8 mouse cellular contexts compared by ENCODE assay signal in the genomic region with DNA sequence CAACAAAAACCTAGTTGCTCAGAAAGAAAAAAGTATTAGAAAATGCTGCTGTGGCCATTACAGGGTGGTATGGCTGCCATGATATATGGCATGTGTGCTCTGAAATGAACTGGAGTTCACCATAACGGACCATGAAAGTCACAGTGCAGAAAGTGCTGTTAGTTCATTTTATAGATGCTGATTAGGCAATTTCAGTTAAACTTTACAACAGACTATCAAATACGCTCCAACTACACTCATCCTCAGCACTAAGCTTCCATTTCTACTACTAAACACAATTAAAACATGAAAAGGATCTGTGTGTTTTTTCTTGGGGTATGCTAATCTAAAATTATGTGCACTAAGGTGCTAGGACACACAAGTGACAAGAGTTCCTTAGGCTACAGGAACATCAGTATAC.
DNase-seq lines count a peak whose midpoint lies in the region; ATAC-seq and TF ChIP-seq lines count a peak whose summit lies in the region.

No protein-coding gene starts in this region.

- TF ChIP-seq POLR2A in MEL (IDR thresholded peaks at IDR 0.05; ENCODE audit: control insufficient read depth in 1 of 2, insufficient read depth in 1 of 2, low read depth in 1 of 2, low read length in 2 of 2, poor library complexity in 1 of 2), result no peak

- peak overlapping the region; percentile 85 for H3K4me2 ChIP-seq in heart, embryonic 14.5 days (ENCODE audit: low read length)
- peak overlapping the region; percentile 76 for H3K4me2 ChIP-seq in hindbrain, embryonic 13.5 days
- peak overlapping the region; percentile 72 for H3K4me2 ChIP-seq in midbrain, embryonic 11.5 days

- ATAC-seq in heart, embryonic 14.5 days (ENCODE audit: insufficient number of reproducible peaks, insufficient read depth, low FRiP score, low read depth), result no peak
- ATAC-seq in hindbrain, embryonic 13.5 days (ENCODE audit: low FRiP score), result no peak
- ATAC-seq in midbrain, embryonic 11.5 days (ENCODE audit: low FRiP score), result no peak

- H3K79me2 ChIP-seq in MEL (ENCODE audit: control insufficient read depth, insufficient read depth, low read length, poor library complexity), result peaks cover 42% of the 10 kb centered on the region

- peaks cover 6 to 22% of the 10 kb centered on the region in 2 experiments for H3K4me1 ChIP-seq in heart, embryonic 14.5 days (ENCODE audit: control insufficient read depth in 2 of 2, insufficient read depth in 2 of 2, low read length in 2 of 2)
- peaks cover 13 to 24% of the 10 kb centered on the region in 2 experiments for H3K4me1 ChIP-seq in MEL (ENCODE audit: control insufficient read depth in 1 of 2, insufficient read depth in 2 of 2, low read length in 2 of 2)
- peaks cover 29% of the 10 kb centered on the region for H3K4me1 ChIP-seq in hindbrain, embryonic 13.5 days (replicated peaks)
- peaks cover 11% of the 10 kb centered on the region; the same call in 1 of the 2 replicates for H3K4me1 ChIP-seq in midbrain, embryonic 11.5 days (ENCODE audit: control insufficient read depth, insufficient read depth, low read length)

- no peak for TF ChIP-seq RAD21 in MEL (IDR thresholded peaks at IDR 0.05; ENCODE audit: low read depth, low read length)

- H3K4me3 ChIP-seq in heart, embryonic 14.5 days (ENCODE audit: control insufficient read depth in 1 of 2, insufficient read depth in 1 of 2, low read depth in 1 of 2, low read length in 2 of 2), result peak overlapping the region in 1 of 2 experiments; percentile 90; a peak in 2 of 4 replicates
- H3K4me3 ChIP-seq in MEL (ENCODE audit: control insufficient read depth in 1 of 2, insufficient read depth in 1 of 2, low read depth in 2 of 2, low read length in 2 of 2), result peak overlapping the region; percentile 90 to 100
- peak overlapping the region; percentile 80 for H3K4me3 ChIP-seq in hindbrain, embryonic 13.5 days
- H3K4me3 ChIP-seq in midbrain, embryonic 11.5 days (ENCODE audit: low read depth, low read length), result no peak overlapping the region

- DNase-seq in heart, postnatal 10 days, result no peak
- peak; percentile 37 for DNase-seq in MEL (ENCODE audit: low read depth, low spot score)
- no peak for DNase-seq in midbrain, embryonic 11.5 days (ENCODE audit: low spot score, missing footprints)
- DNase-seq in cerebellum, postnatal 25 days, result no peak
- no peak for DNase-seq in spleen, adult 12 weeks (ENCODE audit: low spot score)
- DNase-seq in kidney, postnatal 25 days, result no peak

- no peaks in the 10 kb centered on the region for H3K27me3 ChIP-seq in heart, embryonic 14.5 days (ENCODE audit: control insufficient read depth, insufficient read depth, low read length)
- no peaks in the 10 kb centered on the region for H3K27me3 ChIP-seq in MEL (ENCODE audit: control insufficient read depth in 1 of 2, insufficient read depth in 2 of 2, low read length in 2 of 2)
- H3K27me3 ChIP-seq in hindbrain, embryonic 13.5 days, result no peaks in the 10 kb centered on the region
- H3K27me3 ChIP-seq in midbrain, embryonic 11.5 days (ENCODE audit: control insufficient read depth, insufficient read depth, low read length), result no peaks in the 10 kb centered on the region; the same call in 1 of the 2 replicates

- H3K36me3 ChIP-seq in heart, embryonic 14.5 days (ENCODE audit: control insufficient read depth, insufficient read depth, low read length), result no peaks in the 10 kb centered on the region
- H3K36me3 ChIP-seq in MEL (ENCODE audit: control insufficient read depth in 1 of 2, insufficient read depth in 2 of 2, low read length in 2 of 2), result peaks cover 3 to 48% of the 10 kb centered on the region in 2 experiments; a peak in 3 of 4 replicates
- no peaks in the 10 kb centered on the region for H3K36me3 ChIP-seq in hindbrain, embryonic 13.5 days
- no peaks in the 10 kb centered on the region for H3K36me3 ChIP-seq in midbrain, embryonic 11.5 days (ENCODE audit: control insufficient read depth, insufficient read depth, low read length)

- intact Hi-C loops in heart, postnatal 10 days (cut with DNase I), result loop anchor here (2.0 kb wide), 1 partner anchor 64 kb away; a partner anchor contains a TSS

- no peak for TF ChIP-seq CTCF in MEL (IDR thresholded peaks at IDR 0.05 in 2 of 3, conservative IDR thresholded peaks at IDR 0.05 in 1 of 3; ENCODE audit: control insufficient read depth in 1 of 3, insufficient read depth in 1 of 3, low read depth in 2 of 3, low read length in 3 of 3, poor library complexity in 1 of 3, severe bottlenecking in 1 of 3)

- H3K9me3 ChIP-seq in heart, embryonic 14.5 days (ENCODE audit: control insufficient read depth, low read length), result no peaks in the 10 kb centered on the region
- no peaks in the 10 kb centered on the region for H3K9me3 ChIP-seq in MEL (replicated peaks; ENCODE audit: insufficient read depth, low read length)
- H3K9me3 ChIP-seq in hindbrain, embryonic 13.5 days, result no peaks in the 10 kb centered on the region
- H3K9me3 ChIP-seq in midbrain, embryonic 11.5 days (ENCODE audit: control insufficient read depth, low read length), result no peaks in the 10 kb centered on the region

- peak overlapping the region; percentile 82 for H3K9ac ChIP-seq in heart, embryonic 14.5 days (ENCODE audit: low read length)
- peak overlapping the region; percentile 100 for H3K9ac ChIP-seq in MEL (ENCODE audit: control insufficient read depth, low read depth, low read length, poor library complexity, severe bottlenecking)
- peak overlapping the region; percentile 97 for H3K9ac ChIP-seq in hindbrain, embryonic 13.5 days
- peak overlapping the region; percentile 97; the same call in 1 of the 2 replicates for H3K9ac ChIP-seq in midbrain, embryonic 11.5 days (ENCODE audit: low read length)

- WGBS in heart, embryonic 14.5 days, result 75% methylated on average over 2 of the region's 2 CpGs
- WGBS in hindbrain, embryonic 13.5 days, result 57% methylated on average over 2 of the region's 2 CpGs
- WGBS in midbrain, embryonic 11.5 days, result 71% methylated on average over 2 of the region's 2 CpGs

- H3K27ac ChIP-seq in heart, embryonic 14.5 days (replicated peaks in 1 of 2; ENCODE audit: control insufficient read depth in 1 of 2, insufficient read depth in 1 of 2, low read depth in 2 of 2, low read length in 2 of 2), result no peak overlapping the region
- no peak overlapping the region; the same call in 1 of the 2 replicates for H3K27ac ChIP-seq in MEL (ENCODE audit: control insufficient read depth, low read depth, low read length)
- H3K27ac ChIP-seq in hindbrain, embryonic 13.5 days, result no peak overlapping the region
- no peak overlapping the region for H3K27ac ChIP-seq in midbrain, embryonic 11.5 days (ENCODE audit: low read depth, low read length)

- no peak for TF ChIP-seq EP300 in MEL (IDR thresholded peaks at IDR 0.05; ENCODE audit: low read depth in 1 of 2, low read length in 2 of 2)

TF ChIP-seq in MEL, 35 proteins besides CTCF, POLR2A, EP300 and RAD21:
- TF ChIP-seq TAL1 (IDR thresholded peaks at IDR 0.05; ENCODE audit: low read length), result no peak
- TF ChIP-seq MAFK (IDR thresholded peaks at IDR 0.05; ENCODE audit: borderline replicate concordance, low read depth, low read length), result peak; percentile 86
